Mouse (Mus musculus) hindbrain, postnatal 0 days (tissue): ENCODE results near the gene Abcc10. TPM values are rescaled to one million over a fixed set of nuclear protein-coding genes. Genes with fewer than 3 reads are reported as not detected.

ENCODE experiments used
- ATAC-seq: fragments of 200-750 bp; cut with Nextera tagmentation; 2 replicates; pipeline ENCODE4 v1.8.0; 2017; ENCODE audit warnings: mild to moderate bottlenecking, moderate TSS enrichment, moderate library complexity
- DNase-seq: peaks from one replicate; pipeline ENCODE4 v3.0.0-alpha.2; 2015; ENCODE audit warnings: low spot score
- H3K27ac ChIP-seq: fragments of 300-500 bp; sonication (generic); 2 replicates; pipeline ENCODE4 v1.5.1; 2014; ENCODE audit warnings: mild to moderate bottlenecking
- H3K27me3 ChIP-seq: fragments of 300-500 bp; sonication (generic); 2 replicates; pipeline ENCODE4 v1.6.1; 2014; ENCODE audit warnings: low read length, mixed read lengths; ENCODE audit not compliant: insufficient read depth
- H3K36me3 ChIP-seq: fragments of 300-500 bp; sonication (generic); 2 replicates; pipeline ENCODE4 v1.6.1; 2014; ENCODE audit warnings: low read length, mixed read lengths; ENCODE audit not compliant: insufficient read depth
- H3K4me1 ChIP-seq: fragments of 300-500 bp; sonication (generic); 2 replicates; pipeline ENCODE4 v1.6.1; 2014; ENCODE audit warnings: antibody characterized with exemption, low read length, mixed read lengths; ENCODE audit not compliant: insufficient read depth
- H3K4me2 ChIP-seq: fragments of 300-500 bp; sonication (generic); 2 replicates; pipeline ENCODE4 v1.6.1; 2014; ENCODE audit warnings: low read depth, mild to moderate bottlenecking, low read length, moderate library complexity, mixed read lengths
- H3K4me3 ChIP-seq: fragments of 300-500 bp; sonication (generic); 2 replicates; pipeline ENCODE4 v1.5.1; 2014; ENCODE audit warnings: low read length
- H3K9ac ChIP-seq: fragments of 300-500 bp; sonication (generic); replicated peaks from 2 replicates; pipeline ENCODE4 v1.6.1; 2014; ENCODE audit warnings: mild to moderate bottlenecking, low read length, moderate library complexity, mixed read lengths
- H3K9me3 ChIP-seq: fragments of 300-500 bp; sonication (generic); 2 replicates; pipeline ENCODE4 v1.6.1; 2016; ENCODE audit warnings: low read length, mixed read lengths
- CTCF ChIP-seq: IDR thresholded peaks from 2 replicates; pipeline ENCODE4 v1.5.1; 2016; ENCODE audit warnings: antibody characterized with exemption, control low read depth, low read depth
- WGBS: fragments of 180-500 bp; shearing (Covaris S2); extraction: QIAGEN DNeasy Blood & Tissue Kit; methylation state at CpG from one replicate; pipeline ENCODE4 v1.1.7; 2014; 5-methylcytosine and 5-hydroxymethylcytosine counted together
- polyA plus RNA-seq: library from polyadenylated mRNA; unstranded; fragments of >200 nt; fragmentation: Nextera tagmentation; extraction: Ambion mirVana; gene quantifications from 2 replicates; pipeline ENCODE4 v1.2.1, GENCODE M21; 2015
- total RNA-seq: library from RNA; depleted of rRNA; stranded (reverse); fragments of >200 nt; gene quantifications from 2 replicates; pipeline ENCODE4 v1.2.3, GENCODE M21; 2014

Abcc10 gene
- total and polyA plus RNA-seq, 2 experiments from 2014 or later = 7.3 to 12.8 TPM

- no peak for TF ChIP-seq CTCF
These were observed 5.9 kb downstream of the Abcc10 start for GRCm38 (mm10) chr17:46322046-46322823.

GRCm38 (mm10) chr17:46320492-46320891 lies 7.7 kb downstream of the Abcc10 start:
- Histone ChIP-seq H3K4me3 (no peak overlapping the region), H3K9ac (no peak overlapping the region), H3K27ac (no peak overlapping the region), H3K4me1 (no peaks in the 10 kb centered on the region), H3K36me3 (peaks cover 6% of the 10 kb centered on the region; the same call in 1 of the 2 replicates), H3K4me2 (no peak overlapping the region), H3K9me3 (no peaks in the 10 kb centered on the region), H3K27me3 (no peaks in the 10 kb centered on the region)
- DNase-seq = no peak
- 76% methylated on average over 6 of the region's 6 CpGs for WGBS
- no peak for TF ChIP-seq CTCF
- no peak for ATAC-seq

More at GRCm38 (mm10) chr17:46322046-46322823, 5.9 kb downstream of the Abcc10 start:
- Histone ChIP-seq H3K4me2 (no peak overlapping the region), H3K27ac (no peak overlapping the region), H3K36me3 (peaks cover 6% of the 10 kb centered on the region; the same call in 1 of the 2 replicates), H3K9ac (no peak overlapping the region), H3K4me1 (no peaks in the 10 kb centered on the region), H3K4me3 (no peak overlapping the region), H3K27me3 (no peaks in the 10 kb centered on the region), H3K9me3 (no peaks in the 10 kb centered on the region)
- 89% methylated on average over 14 of the region's 14 CpGs for WGBS
- no peak for ATAC-seq
- DNase-seq = no peak

GRCm38 (mm10) chr17:46315813-46316212 lies 12.3 kb downstream of the Abcc10 start:
- no peak overlapping the region for H3K4me2 ChIP-seq
- DNase-seq (no peak), ATAC-seq (no peak)
- no peak overlapping the region for H3K27ac ChIP-seq
- H3K9ac ChIP-seq = no peak overlapping the region
- no peaks in the 10 kb centered on the region for H3K4me1 ChIP-seq
- 91% methylated on average over 10 of the region's 10 CpGs for WGBS
- no peaks in the 10 kb centered on the region for H3K27me3 ChIP-seq
- H3K4me3 ChIP-seq = no peak overlapping the region
- no peaks in the 10 kb centered on the region for H3K9me3 ChIP-seq
- no peaks in the 10 kb centered on the region for H3K36me3 ChIP-seq
- no peak for TF ChIP-seq CTCF

- H3K4me2 ChIP-seq = no peak overlapping the region
- no peak overlapping the region for H3K9ac ChIP-seq
- no peak for ATAC-seq
- H3K27me3 ChIP-seq = no peaks in the 10 kb centered on the region
- WGBS = 89% methylated on average over 9 of the region's 9 CpGs
- TF ChIP-seq CTCF = no peak
- H3K9me3 ChIP-seq = no peaks in the 10 kb centered on the region
- no peaks in the 10 kb centered on the region for H3K4me1 ChIP-seq
- no peaks in the 10 kb centered on the region for H3K36me3 ChIP-seq
- no peak overlapping the region for H3K27ac ChIP-seq
- no peak overlapping the region for H3K4me3 ChIP-seq
- DNase-seq = no peak
These were observed 14.9 kb downstream of the Abcc10 start for GRCm38 (mm10) chr17:46313135-46313715.

GRCm38 (mm10) chr17:46310515-46310914 lies 17.6 kb downstream of the Abcc10 start:
- Histone ChIP-seq H3K36me3 (no peaks in the 10 kb centered on the region), H3K4me1 (no peaks in the 10 kb centered on the region), H3K27ac (no peak overlapping the region), H3K4me3 (no peak overlapping the region), H3K9me3 (no peaks in the 10 kb centered on the region), H3K4me2 (0 out of 2 replicates have a peak overlapping the region, but pooled peaks have one; percentile 10), H3K9ac (no peak overlapping the region), H3K27me3 (no peaks in the 10 kb centered on the region)
- DNase-seq (no peak), ATAC-seq (peak; percentile 38; the same call in 1 of the 2 replicates)
- TF ChIP-seq CTCF = no peak
- 86% methylated on average over 10 of the region's 10 CpGs for WGBS

- H3K9me3 ChIP-seq = no peaks in the 10 kb centered on the region
- 85% methylated on average over 12 of the region's 12 CpGs for WGBS
- H3K4me2 ChIP-seq = 0 out of 2 replicates have a peak overlapping the region, but pooled peaks have one; percentile 10
- DNase-seq (no peak), ATAC-seq (no peak; the same call in 1 of the 2 replicates)
- H3K4me1 ChIP-seq = no peaks in the 10 kb centered on the region
- H3K27me3 ChIP-seq = no peaks in the 10 kb centered on the region
- no peak for TF ChIP-seq CTCF
- H3K9ac ChIP-seq = no peak overlapping the region
- no peak overlapping the region for H3K27ac ChIP-seq
- no peak overlapping the region for H3K4me3 ChIP-seq
- H3K36me3 ChIP-seq = no peaks in the 10 kb centered on the region
These were observed 18.3 kb downstream of the Abcc10 start for GRCm38 (mm10) chr17:46309835-46310234.
